Mouse (Mus musculus) right cerebral cortex, adult 18-20 months (tissue): ENCODE data around the gene Asic2.

ENCODE experiments used
- DNase-seq: peaks from one replicate; pipeline ENCODE4 v3.0.0; 2022; ENCODE audit warnings: mixed read lengths

Asic2 gene

DNA sequence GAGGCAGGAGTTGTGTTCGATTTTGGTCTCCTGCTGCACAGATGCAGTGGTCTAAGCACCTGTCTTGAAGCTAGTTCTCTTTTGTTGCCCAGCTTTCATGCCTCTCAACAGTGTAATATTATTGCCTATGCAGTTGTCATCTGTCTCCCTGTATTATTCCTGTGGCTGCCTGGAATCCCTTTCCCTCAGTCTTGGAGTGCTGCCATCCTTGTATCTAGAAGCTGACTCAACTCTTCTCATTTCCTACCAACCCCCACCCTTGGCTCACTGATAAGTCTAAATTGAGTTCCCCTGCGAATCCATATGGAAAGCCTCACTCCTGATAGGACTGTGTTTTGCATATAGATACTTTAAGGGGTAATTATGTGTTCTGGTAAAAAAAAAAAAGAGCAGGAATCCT is 373.0 kb downstream of the Asic2 start:
- DNase-seq: peak; percentile 72

DNA sequence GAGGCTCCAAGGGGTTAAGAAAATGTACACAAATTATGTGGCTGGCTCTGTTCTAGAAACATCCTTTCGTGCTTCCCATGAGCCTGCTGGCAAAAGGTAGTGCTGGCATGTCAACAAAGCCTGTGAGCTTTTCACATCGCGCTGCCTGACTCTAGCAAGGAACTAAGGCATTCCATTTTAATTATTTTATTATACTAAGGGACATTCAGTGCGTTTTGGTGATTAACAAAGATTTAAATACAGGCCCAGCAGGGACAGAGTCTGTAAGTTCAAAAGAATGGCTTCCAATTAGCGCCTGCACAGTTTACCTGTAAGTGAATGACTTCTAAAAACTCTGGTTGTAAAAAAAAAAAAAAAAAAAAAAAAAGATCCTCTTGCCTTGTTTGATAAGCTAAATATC is 375.5 kb downstream of the Asic2 start:
- no peak for DNase-seq

- DNase-seq: no peak
Observed at GRCm38 (mm10) chr11:81590911-81591310, 377.3 kb downstream of the Asic2 start.

GRCm38 (mm10) chr11:81588630-81589029 is 379.6 kb downstream of the Asic2 start:
- DNase-seq: peak; percentile 83

GRCm38 (mm10) chr11:81587942-81588341 is 380.3 kb downstream of the Asic2 start:
- peak; percentile 33 for DNase-seq

DNA sequence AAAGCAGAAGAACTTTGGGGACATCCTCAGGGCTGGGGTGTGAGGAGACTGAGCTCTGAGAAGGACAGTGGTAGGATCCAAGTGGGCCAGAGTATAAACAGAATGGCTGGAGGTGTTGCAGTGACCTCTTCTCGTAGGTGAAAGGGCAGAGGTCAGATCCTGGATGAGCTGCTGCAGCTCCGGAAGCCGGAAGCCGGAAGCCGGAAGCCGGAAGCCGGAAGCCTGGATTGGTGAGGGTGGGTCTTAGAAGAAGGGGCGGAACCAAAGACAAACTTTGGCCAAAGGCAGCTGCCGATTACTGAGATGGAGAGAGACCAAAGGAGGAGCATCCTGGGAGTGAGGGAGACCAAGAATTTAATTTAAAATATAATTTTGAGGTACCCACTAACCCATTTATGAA is 381.1 kb downstream of the Asic2 start:
- DNase-seq: no peak

DNA sequence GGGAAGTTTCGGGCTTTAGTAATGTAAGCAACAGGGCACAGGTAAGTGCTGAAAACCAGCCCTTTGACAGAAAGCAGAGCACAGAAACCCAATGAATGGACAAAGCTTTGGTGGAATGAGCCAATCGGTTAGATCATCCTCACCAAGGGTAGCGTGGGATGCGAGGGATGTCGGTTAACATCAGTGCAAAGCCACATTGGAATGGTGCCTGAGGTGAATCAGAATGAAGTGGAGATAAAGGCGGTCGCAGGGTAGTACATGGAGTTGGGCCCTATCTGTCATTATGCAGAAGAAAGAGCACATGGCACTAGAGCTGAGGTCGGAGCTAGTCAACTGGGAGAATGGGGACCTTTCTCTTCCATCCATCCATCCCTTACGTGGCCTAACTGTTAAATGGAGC is 383.8 kb downstream of the Asic2 start:
- no peak for DNase-seq

DNA sequence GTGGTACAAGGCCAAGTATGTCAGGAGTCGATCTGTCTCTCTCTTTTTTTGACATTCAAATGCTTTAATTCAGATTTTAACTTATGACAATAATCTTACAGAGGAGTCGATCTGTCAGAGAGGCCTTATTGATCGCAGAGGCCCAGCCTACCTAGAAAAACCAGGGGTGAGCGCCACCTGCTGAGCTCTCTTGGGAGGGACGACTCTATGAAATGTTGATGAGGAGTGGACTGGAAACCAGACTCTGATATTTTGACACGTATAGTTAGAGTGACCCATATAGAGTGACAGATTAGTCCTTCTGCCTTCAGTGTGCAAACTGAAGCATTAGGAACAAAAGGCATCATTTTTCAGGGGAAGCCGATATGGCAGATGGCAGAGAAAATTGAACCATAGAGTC is 385.1 kb downstream of the Asic2 start:
- DNase-seq: no peak

DNA sequence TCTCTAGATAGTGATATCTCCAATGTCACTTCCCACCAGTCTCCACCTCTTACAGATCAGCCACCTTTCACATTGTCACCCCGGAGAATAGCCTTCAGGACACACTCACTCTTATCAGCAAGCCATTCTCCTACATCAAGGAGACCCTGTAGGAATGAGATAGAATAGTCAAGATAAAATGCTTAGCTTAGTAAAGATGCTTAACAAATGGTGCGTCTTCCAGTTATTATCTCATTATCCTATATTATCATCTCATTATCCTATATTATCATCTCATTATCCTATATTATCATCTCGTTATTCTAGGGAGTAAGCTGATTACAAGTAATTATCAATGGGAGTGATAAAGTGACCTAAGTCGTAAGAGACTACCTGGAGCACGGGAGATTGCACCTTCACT is 386.1 kb downstream of the Asic2 start:
- no peak for DNase-seq

GRCm38 (mm10) chr11:81579753-81580152 is 388.5 kb downstream of the Asic2 start:
- no peak for DNase-seq

DNA sequence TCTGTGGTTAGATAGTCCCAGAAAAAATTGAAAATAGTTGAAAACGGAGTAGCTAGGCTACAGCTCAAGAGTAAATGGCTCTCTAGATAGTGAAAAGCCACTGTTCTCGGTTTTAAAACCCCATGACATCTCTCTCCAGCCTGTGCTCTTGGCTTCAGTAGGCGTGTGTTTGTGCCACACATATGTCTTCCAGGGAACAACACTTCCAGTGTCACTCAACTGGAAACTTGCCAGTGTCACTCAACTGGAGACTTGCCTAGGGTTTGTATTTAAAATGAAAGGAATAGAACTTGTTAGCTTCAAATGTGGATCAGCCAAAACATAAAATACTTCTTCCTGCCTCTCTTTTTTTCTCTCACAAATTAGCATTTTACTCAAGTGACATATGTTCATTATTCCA is 397.9 kb downstream of the Asic2 start:
- DNase-seq: peak; percentile 26

DNA sequence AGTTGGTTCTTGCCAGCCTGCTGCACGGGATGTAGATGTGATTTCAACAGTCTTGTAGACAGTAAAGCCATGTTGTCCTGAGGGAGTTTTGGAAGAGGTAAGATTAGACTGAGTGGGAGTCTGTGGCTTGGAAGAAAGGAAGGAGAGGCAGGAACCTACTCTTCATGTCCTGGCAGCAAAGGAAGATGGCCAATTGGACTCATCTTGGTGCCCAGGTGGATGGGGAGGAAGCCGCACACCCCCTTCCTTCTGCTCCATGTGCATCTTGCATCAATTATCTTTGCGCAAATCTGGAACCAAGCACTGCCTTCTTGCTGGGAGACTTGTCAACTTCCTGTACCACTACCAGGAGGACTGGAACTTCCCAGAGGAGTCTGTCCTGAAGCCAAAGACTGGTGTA is 403.4 kb downstream of the Asic2 start:
- DNase-seq: peak; percentile 28

GRCm38 (mm10) chr11:81560374-81560773 is 407.9 kb downstream of the Asic2 start:
- DNase-seq: no peak

- DNase-seq: no peak
Observed at GRCm38 (mm10) chr11:81543189-81543588, 425.1 kb downstream of the Asic2 start.

DNA sequence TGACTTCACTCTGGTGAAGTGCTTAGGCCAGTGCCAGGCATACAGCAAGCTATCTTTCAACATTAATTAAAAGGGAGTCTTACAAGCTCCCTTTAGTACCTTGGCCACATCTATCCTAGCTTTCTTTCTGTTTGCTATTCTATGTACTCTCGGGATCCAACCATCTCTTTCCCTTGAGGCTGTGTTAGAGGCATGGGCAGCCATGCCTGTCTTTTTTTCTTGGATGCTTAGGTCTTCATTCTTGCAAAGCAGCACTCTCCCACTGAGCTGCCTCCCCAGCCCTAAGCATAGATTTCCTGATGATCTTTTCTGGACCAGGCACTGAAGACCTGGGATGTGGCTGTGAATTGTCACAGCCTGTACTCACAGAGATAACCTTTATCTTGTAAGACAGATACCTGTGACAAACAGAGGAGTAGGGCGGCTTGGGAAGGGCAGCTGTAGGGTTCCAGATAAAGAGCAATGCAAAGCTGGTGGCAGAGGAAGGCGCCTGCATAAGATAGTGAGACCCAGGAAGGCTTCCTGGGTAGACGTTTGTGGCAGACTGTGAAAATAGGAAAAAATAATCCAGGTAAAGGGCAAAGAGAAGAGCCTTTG is 433.0 kb downstream of the Asic2 start:
- no peak for DNase-seq

DNA sequence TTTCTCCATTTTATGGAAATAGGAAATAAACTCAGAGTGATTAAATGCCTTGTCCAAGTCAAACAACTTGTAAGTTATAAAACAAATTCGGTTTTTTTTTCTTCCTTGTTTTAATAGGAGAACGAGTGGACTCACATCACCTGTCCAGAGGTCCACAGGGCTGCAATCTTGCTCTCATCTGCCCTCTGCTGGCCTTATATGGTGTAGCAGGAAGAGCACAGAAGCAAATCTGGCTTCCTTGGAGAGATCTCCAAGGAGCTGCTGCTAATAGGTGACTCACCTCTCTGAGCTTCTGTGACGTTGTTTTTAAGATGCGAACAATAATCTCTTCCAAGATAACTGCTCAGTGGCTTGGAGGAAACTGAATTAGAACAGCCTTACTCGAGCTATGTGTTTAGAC is 433.6 kb downstream of the Asic2 start:
- DNase-seq: peak; percentile 51

GRCm38 (mm10) chr11:81531906-81532305 is 436.4 kb downstream of the Asic2 start:
- no peak for DNase-seq

GRCm38 (mm10) chr11:81522927-81523326 is 445.3 kb downstream of the Asic2 start:
- DNase-seq: no peak

- DNase-seq: no peak
Observed at GRCm38 (mm10) chr11:81521881-81522280, 446.4 kb downstream of the Asic2 start.

DNA sequence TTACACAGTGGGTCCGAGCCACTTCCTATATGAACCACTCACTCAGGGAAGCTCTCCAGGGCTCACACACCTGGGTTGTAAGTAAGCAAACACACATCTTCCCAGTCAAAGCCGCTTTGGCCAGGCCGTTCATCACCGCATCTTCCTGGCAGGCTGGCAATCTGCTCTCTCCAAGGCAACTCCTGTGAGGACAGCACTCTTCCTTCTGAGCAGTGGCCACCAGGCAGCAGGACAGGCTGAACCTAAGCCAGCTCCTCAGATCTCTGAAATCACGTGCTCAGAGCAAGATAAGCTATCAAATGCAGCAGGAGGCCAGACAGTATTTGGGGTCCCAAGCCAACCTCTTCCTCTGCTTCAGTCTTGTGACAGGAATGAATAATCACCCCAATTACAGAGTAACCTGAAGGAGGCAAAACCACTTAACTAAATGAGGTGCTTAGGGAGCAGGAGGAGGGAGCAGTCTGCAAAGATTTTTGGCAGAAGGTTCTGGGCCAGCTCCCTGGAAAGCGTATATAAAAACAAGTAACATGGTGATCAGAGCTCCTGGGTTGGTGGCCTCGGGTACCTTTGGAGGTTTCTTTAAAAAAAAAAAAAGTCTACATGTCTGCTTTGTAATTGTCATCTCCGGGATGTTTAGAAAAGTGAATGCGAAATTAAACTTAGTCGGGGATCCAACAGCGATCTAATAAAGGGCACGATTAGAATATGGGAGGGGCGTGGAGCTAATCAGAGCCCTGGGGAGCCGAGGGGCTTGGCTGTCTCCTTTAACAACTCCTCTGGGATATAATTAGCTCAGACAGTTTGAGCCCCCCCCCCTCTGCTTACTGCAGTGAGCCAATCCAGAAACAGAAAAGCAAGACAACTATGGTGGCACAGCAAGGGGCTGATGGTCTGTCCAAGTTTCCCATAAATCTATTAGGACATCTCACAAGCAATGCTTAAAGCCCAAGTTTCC is 450.0 kb downstream of the Asic2 start:
- no peak for DNase-seq

DNA sequence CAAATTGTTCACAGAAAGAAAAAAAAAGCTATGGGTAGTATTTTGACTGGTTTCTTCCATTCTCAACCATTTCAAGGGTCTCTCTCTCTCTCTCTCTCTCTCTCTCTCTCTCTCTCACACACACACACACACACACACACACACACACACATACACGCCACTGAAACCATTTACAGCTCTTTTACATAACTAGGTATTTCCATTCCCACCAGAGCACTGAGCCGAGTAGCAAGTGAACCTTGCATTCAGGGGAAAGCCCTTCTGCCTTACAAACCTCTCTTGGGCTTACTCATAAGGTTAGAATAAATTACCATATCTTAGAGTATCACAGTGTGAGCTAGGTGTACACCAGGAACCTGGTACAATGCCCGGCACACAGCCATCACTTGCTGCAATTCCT is 452.5 kb downstream of the Asic2 start:
- DNase-seq: no peak

GRCm38 (mm10) chr11:81512434-81512833 is 455.8 kb downstream of the Asic2 start:
- DNase-seq: peak; percentile 60

DNA sequence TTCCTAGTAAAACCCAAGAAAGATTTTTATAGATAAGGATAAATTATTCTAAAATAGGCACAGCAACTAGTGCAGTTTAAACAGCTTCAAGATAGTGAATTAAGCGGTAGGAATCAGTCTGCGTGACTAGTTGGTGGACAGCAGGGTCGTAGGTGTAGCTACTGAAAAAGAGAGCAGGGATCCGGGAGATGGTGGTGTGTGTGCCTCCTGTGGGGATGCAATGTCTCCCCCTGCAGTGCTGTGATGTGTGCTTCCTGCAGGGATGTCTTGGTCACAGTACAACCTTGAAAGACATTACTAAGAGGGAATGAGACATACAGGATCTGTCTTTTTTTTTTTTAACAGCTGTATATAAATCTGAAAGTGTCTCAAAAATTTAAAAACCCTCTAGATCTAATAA is 456.9 kb downstream of the Asic2 start:
- no peak for DNase-seq
